Mouse (Mus musculus) embryonic fibroblast, embryonic 13.5 days (primary cell): ENCODE data around the gene Usp28.

ENCODE experiments used
- CTCF ChIP-seq: IDR thresholded peaks from 2 replicates; pipeline ENCODE4 v1.5.1; 2011; ENCODE audit warnings: mild to moderate bottlenecking, control low read depth, low read length, moderate library complexity, borderline replicate concordance; ENCODE audit not compliant: insufficient read depth
- POLR2A ChIP-seq: IDR thresholded peaks from 2 replicates; pipeline ENCODE4 v1.6.1; 2011; ENCODE audit warnings: low read depth, mild to moderate bottlenecking, control low read depth, low read length, moderate library complexity

DNA sequence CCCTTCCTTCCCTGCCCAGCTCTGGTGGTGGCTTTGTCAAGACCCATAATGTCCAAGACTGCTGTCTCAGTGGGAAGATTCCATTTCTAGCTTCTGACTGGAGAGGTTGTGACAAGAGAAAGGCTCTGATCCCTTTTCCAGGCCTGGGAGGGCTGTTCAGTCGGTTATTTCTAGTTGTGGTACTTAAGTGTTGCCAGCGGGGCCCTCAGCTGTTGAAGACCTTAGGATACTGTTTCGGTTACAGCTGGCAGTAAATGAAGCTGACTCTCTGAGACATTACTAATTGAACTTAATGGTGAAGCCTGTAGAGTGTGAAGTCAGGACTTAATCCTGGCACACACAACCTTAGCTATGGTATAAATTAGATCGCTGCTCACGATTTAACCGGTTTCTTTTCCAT, 14.1 kb downstream of the Usp28 start:
- TF ChIP-seq POLR2A, result no peak
- no peak for TF ChIP-seq CTCF
